Mouse (Mus musculus): ENCODE data around the gene Ppp1r1c. TPM values are rescaled to one million over a fixed set of nuclear protein-coding genes. Genes with fewer than 3 reads are reported as not detected.

Ppp1r1c gene
- not detected in 2 replicates for polyA plus RNA-seq (2015; fragmentation: Nextera tagmentation; extraction: Ambion mirVana)

- Histone ChIP-seq H3K4me3 (replicated peaks) (no peak within 1 kb of the TSS), H3K27ac (no peak within 1 kb of the TSS), H3K36me3 (no peaks in the 10 kb centered on the region), H3K9ac (no peak within 1 kb of the TSS), H3K4me2 (replicated peaks) (no peak within 1 kb of the TSS), H3K4me1 (replicated peaks) (no peaks in the 10 kb centered on the region), H3K27me3 (replicated peaks) (no peaks in the 10 kb centered on the region), H3K9me3 (no peaks in the 10 kb centered on the region)
- ATAC-seq = no peak
- WGBS = 82% methylated on average over 6 of the region's 6 CpGs
These were observed at the start of gene Ppp1r1c for GRCm38 (mm10) chr2:79707575-79707974. TSS of gene Ppp1r1c (plus strand) at chr2:79707780.

- no peak for ATAC-seq
- peaks cover 37% of the 10 kb centered on the region for H3K36me3 ChIP-seq
- 90% methylated on average over 12 of the region's 12 CpGs for WGBS
These were observed 47.0 kb upstream of the Ppp1r1c start for GRCm38 (mm10) chr2:79660417-79661185.

GRCm38 (mm10) chr2:79661486-79662104 is 46.0 kb upstream of the Ppp1r1c start:
- no peaks in the 10 kb centered on the region for H3K9me3 ChIP-seq
- 64% methylated on average over 7 of the region's 7 CpGs for WGBS
- peaks cover 35% of the 10 kb centered on the region for H3K36me3 ChIP-seq
- no peak overlapping the region for H3K27ac ChIP-seq
- H3K4me3 ChIP-seq (replicated peaks) = no peak overlapping the region
- H3K4me2 ChIP-seq (replicated peaks) = no peak overlapping the region
- ATAC-seq = no peak
- H3K9ac ChIP-seq = no peak overlapping the region
- H3K4me1 ChIP-seq (replicated peaks) = no peaks in the 10 kb centered on the region
- no peaks in the 10 kb centered on the region for H3K27me3 ChIP-seq (replicated peaks)

More at GRCm38 (mm10) chr2:79660417-79661185, 47.0 kb upstream of the Ppp1r1c start:
- H3K27ac ChIP-seq = no peak overlapping the region
- no peaks in the 10 kb centered on the region for H3K9me3 ChIP-seq
- H3K4me1 ChIP-seq (replicated peaks) = no peaks in the 10 kb centered on the region
- no peak overlapping the region for H3K4me2 ChIP-seq (replicated peaks)
- H3K9ac ChIP-seq = no peak overlapping the region
- H3K4me3 ChIP-seq (replicated peaks) = no peak overlapping the region
- H3K27me3 ChIP-seq (replicated peaks) = no peaks in the 10 kb centered on the region

GRCm38 (mm10) chr2:79664532-79665286 is 42.9 kb upstream of the Ppp1r1c start:
- no peak overlapping the region for H3K4me2 ChIP-seq (replicated peaks)
- no peak overlapping the region for H3K9ac ChIP-seq
- H3K9me3 ChIP-seq = no peaks in the 10 kb centered on the region
- H3K36me3 ChIP-seq = peaks cover 24% of the 10 kb centered on the region
- ATAC-seq = no peak
- no peaks in the 10 kb centered on the region for H3K4me1 ChIP-seq (replicated peaks)
- H3K27ac ChIP-seq = no peak overlapping the region
- no peak overlapping the region for H3K4me3 ChIP-seq (replicated peaks)
- H3K27me3 ChIP-seq (replicated peaks) = no peaks in the 10 kb centered on the region
- 85% methylated on average over 3 of the region's 3 CpGs for WGBS

GRCm38 (mm10) chr2:79665492-79665891 is 42.1 kb upstream of the Ppp1r1c start:
- Histone ChIP-seq H3K9me3 (no peaks in the 10 kb centered on the region), H3K4me2 (replicated peaks) (no peak overlapping the region), H3K27ac (no peak overlapping the region), H3K4me1 (replicated peaks) (no peaks in the 10 kb centered on the region), H3K36me3 (peaks cover 17% of the 10 kb centered on the region; the same call in 1 of the 2 replicates), H3K27me3 (replicated peaks) (no peaks in the 10 kb centered on the region), H3K9ac (no peak overlapping the region), H3K4me3 (replicated peaks) (no peak overlapping the region)
- ATAC-seq = no peak
- WGBS = 49% methylated on average over 3 of the region's 3 CpGs

- Histone ChIP-seq H3K27me3 (replicated peaks) (no peaks in the 10 kb centered on the region), H3K9me3 (no peaks in the 10 kb centered on the region), H3K9ac (no peak overlapping the region), H3K36me3 (peaks cover 5% of the 10 kb centered on the region; the same call in 1 of the 2 replicates), H3K4me2 (replicated peaks) (no peak overlapping the region), H3K27ac (no peak overlapping the region), H3K4me1 (replicated peaks) (no peaks in the 10 kb centered on the region), H3K4me3 (replicated peaks) (no peak overlapping the region)
- 89% methylated on average over 3 of the region's 3 CpGs for WGBS
- no peak for ATAC-seq
These were observed 32.3 kb upstream of the Ppp1r1c start for GRCm38 (mm10) chr2:79675266-79675665.

GRCm38 (mm10) chr2:79677663-79678257 is 29.8 kb upstream of the Ppp1r1c start:
- 50% methylated on average over 1 of the region's 1 CpGs for WGBS
- Histone ChIP-seq H3K4me1 (replicated peaks) (no peaks in the 10 kb centered on the region), H3K9ac (no peak overlapping the region), H3K4me2 (replicated peaks) (no peak overlapping the region), H3K4me3 (replicated peaks) (no peak overlapping the region), H3K9me3 (no peaks in the 10 kb centered on the region), H3K27me3 (replicated peaks) (no peaks in the 10 kb centered on the region), H3K27ac (no peak overlapping the region), H3K36me3 (no peaks in the 10 kb centered on the region)
- no peak for ATAC-seq

- Histone ChIP-seq H3K4me2 (replicated peaks) (no peak overlapping the region), H3K36me3 (no peaks in the 10 kb centered on the region), H3K4me1 (replicated peaks) (no peaks in the 10 kb centered on the region), H3K27me3 (replicated peaks) (no peaks in the 10 kb centered on the region), H3K9me3 (no peaks in the 10 kb centered on the region), H3K4me3 (replicated peaks) (no peak overlapping the region), H3K27ac (no peak overlapping the region), H3K9ac (no peak overlapping the region)
- ATAC-seq = peak; percentile 51
- 47% methylated on average over 4 of the region's 4 CpGs for WGBS
These were observed 25.9 kb upstream of the Ppp1r1c start for GRCm38 (mm10) chr2:79681672-79682071.

- H3K9me3 ChIP-seq = no peaks in the 10 kb centered on the region
- H3K4me3 ChIP-seq (replicated peaks) = no peak overlapping the region
- ATAC-seq = no peak
- no peaks in the 10 kb centered on the region for H3K36me3 ChIP-seq
- H3K4me1 ChIP-seq (replicated peaks) = no peaks in the 10 kb centered on the region
- 95% methylated on average over 4 of the region's 4 CpGs for WGBS
- no peak overlapping the region for H3K27ac ChIP-seq
- H3K9ac ChIP-seq = no peak overlapping the region
- H3K27me3 ChIP-seq (replicated peaks) = no peaks in the 10 kb centered on the region
- no peak overlapping the region for H3K4me2 ChIP-seq (replicated peaks)
These were observed 24.3 kb upstream of the Ppp1r1c start for GRCm38 (mm10) chr2:79683258-79683657.

- H3K4me1 ChIP-seq (replicated peaks) = no peaks in the 10 kb centered on the region
- no peak overlapping the region for H3K4me3 ChIP-seq (replicated peaks)
- H3K36me3 ChIP-seq = no peaks in the 10 kb centered on the region
- WGBS = 53% methylated on average over 3 of the region's 3 CpGs
- no peaks in the 10 kb centered on the region for H3K27me3 ChIP-seq (replicated peaks)
- no peak for ATAC-seq
- H3K9me3 ChIP-seq = no peaks in the 10 kb centered on the region
- H3K27ac ChIP-seq = no peak overlapping the region
- no peak overlapping the region for H3K4me2 ChIP-seq (replicated peaks)
- no peak overlapping the region for H3K9ac ChIP-seq
These were observed 16.7 kb upstream of the Ppp1r1c start for GRCm38 (mm10) chr2:79690838-79691237.

GRCm38 (mm10) chr2:79695190-79695589 is 12.4 kb upstream of the Ppp1r1c start:
- 70% methylated on average over 4 of the region's 4 CpGs for WGBS
- H3K4me3 ChIP-seq (replicated peaks) = no peak overlapping the region
- ATAC-seq = peak; percentile 75
- no peaks in the 10 kb centered on the region for H3K27me3 ChIP-seq (replicated peaks)
- H3K9ac ChIP-seq = no peak overlapping the region
- H3K9me3 ChIP-seq = no peaks in the 10 kb centered on the region
- no peak overlapping the region for H3K4me2 ChIP-seq (replicated peaks)
- no peaks in the 10 kb centered on the region for H3K4me1 ChIP-seq (replicated peaks)
- no peaks in the 10 kb centered on the region for H3K36me3 ChIP-seq
- H3K27ac ChIP-seq = no peak overlapping the region

GRCm38 (mm10) chr2:79695939-79696338 is 11.6 kb upstream of the Ppp1r1c start:
- no peaks in the 10 kb centered on the region for H3K27me3 ChIP-seq (replicated peaks)
- H3K4me3 ChIP-seq (replicated peaks) = no peak overlapping the region
- H3K4me1 ChIP-seq (replicated peaks) = no peaks in the 10 kb centered on the region
- no peaks in the 10 kb centered on the region for H3K36me3 ChIP-seq
- no peak overlapping the region for H3K27ac ChIP-seq
- ATAC-seq = no peak
- WGBS = 86% methylated on average over 12 of the region's 12 CpGs
- H3K9me3 ChIP-seq = no peaks in the 10 kb centered on the region
- H3K9ac ChIP-seq = no peak overlapping the region
- H3K4me2 ChIP-seq (replicated peaks) = no peak overlapping the region
